Mouse (Mus musculus) hindbrain, embryonic 15.5 days (tissue): ENCODE measurements at regions not wholly inside any gene's neighbourhood (a gene's known extent, or its start where the extent isn't known, plus 50 kb on each side); places are given as distances from the start of the nearest gene placed in this dataset.
A peak's percentile ranks its signal among the peaks of the same experiment; 100 is the strongest.
"Not testable (repeated sequence)": the region's sequence is repeated elsewhere in the genome, so short reads cannot be mapped to it uniquely, and the experiment has no call there.

Source experiments
- ATAC-seq: fragments of 200-750 bp; cut with Nextera tagmentation; 2 replicates; pipeline ENCODE4 v1.8.0; 2017; ENCODE audit warnings: low read depth, moderate number of reproducible peaks, moderate TSS enrichment; ENCODE audit not compliant: low FRiP score
- H3K27ac ChIP-seq: fragments of 300-500 bp; sonication (generic); replicated peaks from 2 replicates; pipeline ENCODE4 v1.5.1; 2015; ENCODE audit warnings: mild to moderate bottlenecking, inconsistent platforms
- H3K27me3 ChIP-seq: fragments of 300-500 bp; sonication (generic); 2 replicates; pipeline ENCODE4 v1.6.1; 2015; ENCODE audit warnings: control low read depth, inconsistent platforms
- H3K36me3 ChIP-seq: fragments of 300-500 bp; sonication (generic); 2 replicates; pipeline ENCODE4 v1.6.1; 2015; ENCODE audit warnings: control low read depth, inconsistent platforms
- H3K4me1 ChIP-seq: fragments of 300-500 bp; sonication (generic); replicated peaks from 2 replicates; pipeline ENCODE4 v1.6.1; 2015; ENCODE audit warnings: control low read depth, inconsistent platforms
- H3K4me2 ChIP-seq: fragments of 300-500 bp; sonication (generic); 2 replicates; pipeline ENCODE4 v1.6.1; 2015; ENCODE audit warnings: moderate library complexity, mild to moderate bottlenecking, inconsistent platforms
- H3K4me3 ChIP-seq: fragments of 300-500 bp; sonication (generic); 2 replicates; pipeline ENCODE4 v1.5.1; 2015; ENCODE audit warnings: mild to moderate bottlenecking, inconsistent platforms
- H3K9ac ChIP-seq: fragments of 300-500 bp; sonication (generic); 2 replicates; pipeline ENCODE4 v1.6.1; 2015; ENCODE audit warnings: inconsistent platforms
- H3K9me3 ChIP-seq: fragments of 300-500 bp; sonication (generic); 2 replicates; pipeline ENCODE4 v1.6.1; 2016; ENCODE audit warnings: control low read depth, inconsistent platforms
- WGBS: fragments of 180-500 bp; shearing (Covaris S2); methylation state at CpG from one replicate; pipeline ENCODE4 v1.1.7; 2015; 5-methylcytosine and 5-hydroxymethylcytosine counted together

DNA sequence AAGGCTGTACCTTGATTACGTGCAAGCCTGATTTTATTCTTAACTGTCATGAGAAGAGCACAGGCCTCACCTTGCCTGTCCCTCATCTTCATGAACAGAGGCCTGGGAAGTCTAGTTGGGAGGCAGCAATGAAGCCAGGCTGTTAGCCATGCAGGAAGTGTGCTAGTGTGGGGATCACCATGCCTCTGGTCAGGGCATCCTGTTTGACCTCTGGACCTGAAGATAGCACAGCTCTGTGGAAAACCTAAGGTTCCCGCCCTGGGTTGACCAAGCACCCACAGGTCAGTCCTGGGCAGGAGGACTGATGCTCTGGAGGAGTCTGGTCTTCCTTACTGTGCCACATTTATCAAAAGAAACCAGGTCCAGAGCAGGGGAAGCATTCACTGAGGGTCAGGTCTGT, 157.6 kb downstream of the Gm906 start:
- Histone ChIP-seq H3K36me3 (no peaks in the 10 kb centered on the region), H3K27ac (no peak overlapping the region), H3K9me3 (no peaks in the 10 kb centered on the region), H3K9ac (no peak overlapping the region), H3K4me1 (no peaks in the 10 kb centered on the region), H3K27me3 (no peaks in the 10 kb centered on the region), H3K4me2 (no peak overlapping the region), H3K4me3 (no peak overlapping the region)
- no peak for ATAC-seq
- 86% methylated on average over 2 of the region's 2 CpGs for WGBS

DNA sequence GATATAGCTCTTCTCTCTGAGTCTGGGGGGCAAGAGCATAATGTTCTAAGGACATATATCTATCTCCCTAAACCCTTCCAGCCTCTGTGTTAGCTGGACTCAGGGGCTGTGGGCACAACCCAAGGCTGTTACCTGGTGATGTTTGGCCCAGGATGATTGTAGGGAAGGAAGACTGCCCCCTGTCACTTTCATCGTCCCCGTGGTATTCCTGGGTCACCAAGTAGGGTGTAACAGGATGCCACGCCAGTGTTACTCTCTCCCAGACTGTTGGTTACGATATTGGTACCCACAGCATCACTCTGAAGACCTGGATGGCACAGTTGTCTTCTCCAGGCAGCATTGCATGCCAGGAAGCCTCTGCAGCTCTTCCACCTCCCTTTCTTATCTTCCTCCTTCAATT, 185.3 kb downstream of the Gm906 start:
- no peak overlapping the region for H3K9ac ChIP-seq
- no peaks in the 10 kb centered on the region for H3K27me3 ChIP-seq
- no peak overlapping the region for H3K4me2 ChIP-seq
- H3K4me3 ChIP-seq: no peak overlapping the region
- WGBS: 82% methylated on average over 4 of the region's 4 CpGs
- no peaks in the 10 kb centered on the region for H3K36me3 ChIP-seq
- H3K27ac ChIP-seq: no peak overlapping the region
- H3K9me3 ChIP-seq: no peaks in the 10 kb centered on the region
- no peaks in the 10 kb centered on the region for H3K4me1 ChIP-seq
- ATAC-seq: no peak

DNA sequence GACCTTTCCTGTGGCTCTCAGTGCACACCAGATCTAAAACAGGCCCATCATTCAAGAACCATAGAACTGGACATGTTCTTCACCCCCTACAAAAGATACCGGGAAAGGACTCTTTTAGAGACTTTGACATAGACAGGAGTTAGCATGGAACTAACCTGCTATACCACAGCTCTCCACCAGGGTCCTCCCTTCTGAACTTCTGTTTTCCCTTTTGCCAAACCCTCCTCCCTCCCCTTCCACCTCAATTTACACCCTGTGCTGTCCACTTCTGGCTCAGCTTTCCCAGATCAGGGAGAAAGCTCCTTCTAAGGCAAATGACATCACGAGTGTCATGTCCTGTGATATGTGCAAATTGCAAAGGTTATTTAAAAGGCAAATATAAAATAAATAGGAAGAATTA, 185.7 kb downstream of the Gm906 start:
- not testable (repeated sequence) for H3K27me3 ChIP-seq, H3K4me1 ChIP-seq, H3K9ac ChIP-seq, ATAC-seq, H3K27ac ChIP-seq, H3K36me3 ChIP-seq, H3K9me3 ChIP-seq, H3K4me2 ChIP-seq, H3K4me3 ChIP-seq
- WGBS: 73% methylated on average over 2 of the region's 2 CpGs

DNA sequence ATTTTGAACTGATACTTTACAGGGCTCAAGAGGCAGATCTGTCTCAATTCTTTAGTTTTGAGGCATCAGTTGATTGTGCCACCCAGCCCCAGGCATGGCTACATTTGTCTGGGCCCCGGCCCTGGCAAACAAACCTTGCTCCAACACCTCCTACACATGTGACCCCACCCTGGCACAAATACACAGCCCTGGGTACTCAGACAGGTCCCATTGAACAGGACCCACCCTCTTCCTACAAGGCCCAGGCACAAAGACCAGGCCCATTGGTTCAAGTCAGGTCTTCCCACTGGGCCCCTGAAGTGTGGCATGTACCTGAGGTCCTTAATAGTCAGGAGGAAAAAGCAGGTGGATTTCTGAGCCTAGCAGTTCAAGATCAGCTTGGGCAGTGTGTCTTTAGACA, 190.4 kb downstream of the Gm906 start:
- not testable (repeated sequence) for H3K36me3 ChIP-seq, H3K4me2 ChIP-seq, H3K27me3 ChIP-seq, H3K27ac ChIP-seq, H3K9ac ChIP-seq, H3K9me3 ChIP-seq, H3K4me1 ChIP-seq, ATAC-seq, H3K4me3 ChIP-seq
- 80% methylated on average over 1 of the region's 1 CpGs for WGBS

DNA sequence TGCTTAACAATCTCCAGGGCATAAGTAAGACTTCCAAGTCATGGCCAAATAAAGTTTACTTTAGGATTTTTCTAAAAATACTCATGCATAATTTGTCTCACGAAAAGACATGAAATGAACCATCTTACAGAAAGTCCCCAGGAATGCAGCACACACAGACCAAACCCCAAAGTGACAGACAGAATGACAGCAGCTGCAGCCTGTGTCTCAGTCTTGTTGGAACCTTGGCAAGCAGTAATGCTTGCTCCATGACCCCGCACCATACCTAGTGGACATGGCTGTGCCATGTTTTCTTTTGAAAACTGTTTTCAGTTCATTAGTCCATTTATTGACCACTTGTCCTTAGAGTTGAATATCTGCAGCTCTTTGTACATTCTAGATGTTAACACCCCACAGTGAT, 191.1 kb downstream of the Gm906 start:
- not testable (repeated sequence) for H3K36me3 ChIP-seq, H3K27ac ChIP-seq, H3K9me3 ChIP-seq, H3K9ac ChIP-seq, ATAC-seq, H3K4me1 ChIP-seq, H3K4me2 ChIP-seq, H3K4me3 ChIP-seq, H3K27me3 ChIP-seq
- 88% methylated on average over 2 of the region's 2 CpGs for WGBS

DNA sequence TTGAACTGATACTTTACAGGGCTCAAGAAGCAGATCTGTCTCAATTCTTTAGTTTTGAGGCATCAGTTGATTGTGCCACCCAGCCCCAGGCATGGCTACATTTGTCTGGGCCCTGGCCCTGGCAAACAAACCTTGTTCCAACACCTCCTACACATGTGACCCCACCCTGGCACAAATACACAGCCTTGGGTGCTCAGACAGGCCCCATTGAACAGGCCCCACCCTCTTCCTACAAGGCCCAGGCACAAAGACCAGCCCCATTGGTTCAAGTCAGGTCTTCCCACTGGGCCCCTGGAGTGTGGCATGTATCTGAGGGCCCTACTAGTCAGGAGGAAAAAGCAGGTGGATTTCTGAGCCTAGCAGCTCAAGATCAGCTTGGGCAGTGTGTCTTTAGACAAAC, 198.4 kb downstream of the Gm906 start:
- H3K9me3 ChIP-seq, ATAC-seq, H3K4me1 ChIP-seq, H3K27ac ChIP-seq, H3K4me2 ChIP-seq, H3K27me3 ChIP-seq, H3K4me3 ChIP-seq, H3K36me3 ChIP-seq, H3K9ac ChIP-seq: not testable (repeated sequence)

DNA sequence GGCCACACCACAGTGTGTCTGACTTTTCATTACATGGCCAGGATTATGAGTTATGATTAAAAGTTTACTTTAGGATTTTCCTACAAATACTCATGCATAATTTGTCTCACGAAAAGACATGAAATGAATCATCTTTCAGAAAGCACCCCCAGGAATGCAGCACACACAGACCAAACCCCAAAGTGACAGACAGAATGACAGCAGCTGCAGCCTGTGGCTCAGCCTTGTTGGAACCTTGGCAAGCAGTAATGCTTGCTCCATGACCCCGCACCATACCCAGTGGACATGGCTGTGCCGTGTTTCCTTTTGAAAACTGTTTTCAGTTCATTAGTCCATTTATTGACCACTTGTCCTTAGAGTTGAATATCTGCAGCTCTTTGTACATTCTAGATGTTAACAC, 199.0 kb downstream of the Gm906 start:
- not testable (repeated sequence) for H3K4me2 ChIP-seq, H3K36me3 ChIP-seq, ATAC-seq, H3K9me3 ChIP-seq, H3K4me3 ChIP-seq, H3K9ac ChIP-seq, H3K27ac ChIP-seq, H3K4me1 ChIP-seq, H3K27me3 ChIP-seq
- 85% methylated on average over 3 of the region's 3 CpGs for WGBS

DNA sequence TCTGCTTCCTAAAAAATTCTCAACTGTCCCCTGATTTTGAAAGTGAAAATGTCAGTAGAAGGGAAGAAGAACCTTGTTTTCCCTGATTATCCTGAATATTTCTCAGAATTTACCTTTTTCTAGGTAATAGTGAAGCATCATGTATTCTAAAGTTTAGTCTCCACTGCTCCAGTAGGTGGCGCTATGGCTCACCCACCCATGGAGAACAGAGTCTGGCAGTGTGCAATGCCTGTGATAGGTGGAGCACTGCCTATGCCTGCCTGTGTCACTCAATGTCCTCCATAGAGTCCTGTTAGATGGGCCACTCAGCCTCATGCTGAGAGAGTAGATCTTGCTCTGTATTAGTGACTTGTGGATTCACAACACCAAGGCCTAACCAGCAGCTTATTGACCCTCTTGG, 218.4 kb downstream of the Gm906 start:
- Histone ChIP-seq H3K4me1 (no peaks in the 10 kb centered on the region), H3K27me3 (no peaks in the 10 kb centered on the region), H3K9ac (no peak overlapping the region), H3K4me2 (no peak overlapping the region), H3K36me3 (no peaks in the 10 kb centered on the region), H3K9me3 (no peaks in the 10 kb centered on the region), H3K27ac (no peak overlapping the region), H3K4me3 (no peak overlapping the region)
- 41% methylated on average over 1 of the region's 1 CpGs for WGBS
- no peak for ATAC-seq

DNA sequence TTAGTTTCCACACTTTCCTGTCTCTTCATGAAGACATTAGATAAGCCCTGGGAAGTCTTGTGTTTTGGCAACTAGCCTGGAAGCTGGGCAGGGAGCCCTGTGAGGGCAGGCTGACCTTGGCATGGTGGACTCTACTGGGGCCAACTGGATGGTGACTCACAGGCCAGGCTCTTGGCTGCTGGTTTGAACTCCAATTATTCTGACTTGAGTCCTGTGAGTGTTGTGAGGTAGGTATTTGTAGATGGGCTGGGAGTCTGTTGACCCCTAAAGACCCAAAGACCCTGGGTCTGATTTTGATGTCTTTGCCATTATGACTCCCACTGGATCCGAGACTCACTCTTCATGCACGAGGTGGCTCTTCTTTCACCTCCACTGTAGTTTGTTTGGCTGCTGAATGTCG, 208.9 kb upstream of the Gm30302 start:
- not testable (repeated sequence) for H3K9ac ChIP-seq, H3K4me1 ChIP-seq, H3K27me3 ChIP-seq, H3K27ac ChIP-seq, H3K9me3 ChIP-seq, H3K4me3 ChIP-seq, ATAC-seq, H3K36me3 ChIP-seq, H3K4me2 ChIP-seq
- 79% methylated on average over 3 of the region's 3 CpGs for WGBS

DNA sequence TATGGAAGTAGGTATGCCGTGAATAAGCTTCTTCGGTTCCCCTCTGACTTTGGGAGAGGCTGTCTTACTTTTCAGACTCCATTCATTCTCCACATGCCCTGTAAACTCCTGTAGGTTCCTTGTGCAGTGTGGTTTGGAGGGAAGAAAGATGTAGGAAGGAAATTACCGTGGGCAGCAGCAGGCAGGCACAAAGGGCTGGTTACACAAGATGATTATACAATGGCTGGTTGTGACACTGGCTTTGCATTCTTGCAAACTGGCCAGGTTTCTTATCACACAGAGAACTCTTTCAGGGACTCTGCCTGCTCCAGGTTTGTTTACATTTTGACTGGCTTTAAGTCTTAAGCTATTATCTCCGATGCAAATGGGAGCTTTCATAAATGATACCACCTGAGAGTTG, 167.3 kb upstream of the Gm30302 start:
- not testable (repeated sequence) for H3K4me3 ChIP-seq, H3K36me3 ChIP-seq, H3K27ac ChIP-seq, H3K9me3 ChIP-seq, ATAC-seq, H3K4me1 ChIP-seq, H3K4me2 ChIP-seq, H3K9ac ChIP-seq, H3K27me3 ChIP-seq
- 84% methylated on average over 4 of the region's 4 CpGs for WGBS

DNA sequence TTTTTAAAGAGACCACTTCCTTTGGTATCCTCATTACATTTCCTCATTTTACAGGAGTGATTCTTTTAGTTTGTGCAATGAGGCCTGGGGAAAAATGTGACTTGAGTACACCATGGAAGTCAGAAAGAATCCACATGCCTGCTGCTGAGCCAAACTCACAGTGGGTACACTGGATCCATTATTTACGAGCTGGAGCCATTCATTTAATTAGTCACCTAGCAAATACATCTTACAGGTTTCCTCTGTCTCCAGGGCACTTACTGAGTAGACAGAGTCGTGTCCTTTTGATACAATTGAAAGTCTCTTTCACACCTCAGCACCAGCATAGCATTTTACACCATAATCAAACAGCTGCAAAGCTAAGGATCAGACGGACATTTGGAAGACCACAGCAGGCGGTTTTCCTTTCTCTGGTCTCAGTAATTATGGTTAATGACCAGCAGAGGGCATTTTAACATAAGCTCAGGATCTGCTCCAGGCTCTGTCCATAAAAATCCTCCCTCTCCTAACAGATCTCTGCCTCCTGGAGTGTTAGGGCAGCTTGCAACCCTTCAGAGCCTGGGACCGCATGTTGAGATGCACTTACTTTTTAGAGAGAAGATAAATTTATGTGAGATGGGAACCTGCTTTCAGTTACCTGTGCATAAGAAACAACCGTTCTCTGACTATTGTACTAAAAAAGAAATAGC, 159.3 kb upstream of the Gm30302 start:
- 21% methylated on average over 5 of the region's 6 CpGs for WGBS
- H3K9ac ChIP-seq: not testable (repeated sequence)

DNA sequence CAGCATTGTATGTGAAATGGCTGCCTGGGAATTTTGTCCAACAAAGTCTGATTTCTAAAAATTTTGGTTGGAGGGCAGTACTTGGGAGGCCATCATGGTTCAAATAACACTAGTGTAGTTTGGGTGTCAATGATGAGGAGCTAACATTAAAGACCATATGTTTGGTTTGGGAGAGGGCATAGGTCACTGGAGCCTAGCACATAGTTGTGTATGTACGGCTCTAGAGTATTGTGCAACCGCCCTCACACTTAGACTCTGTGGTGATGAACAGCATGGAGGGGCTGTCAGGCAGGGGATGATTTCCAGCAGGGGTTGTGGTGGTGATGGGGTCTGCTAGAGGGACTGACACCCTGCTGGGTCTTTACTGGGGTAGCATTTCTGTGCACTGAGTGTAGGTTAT, 117.0 kb upstream of the Gm30302 start:
- WGBS: 98% methylated on average over 2 of the region's 2 CpGs
- H3K4me3 ChIP-seq: no peak overlapping the region
- no peak overlapping the region for H3K4me2 ChIP-seq
- H3K9ac ChIP-seq: no peak overlapping the region
- no peak overlapping the region for H3K27ac ChIP-seq
- no peak for ATAC-seq
- no peaks in the 10 kb centered on the region for H3K27me3 ChIP-seq
- H3K4me1 ChIP-seq: no peaks in the 10 kb centered on the region
- H3K9me3 ChIP-seq: no peaks in the 10 kb centered on the region
- no peaks in the 10 kb centered on the region for H3K36me3 ChIP-seq

More for the DNA sequence above, 159.3 kb upstream of the Gm30302 start:
- not testable (repeated sequence) for H3K4me2 ChIP-seq, H3K27me3 ChIP-seq, H3K4me3 ChIP-seq, H3K4me1 ChIP-seq, H3K27ac ChIP-seq, H3K36me3 ChIP-seq, H3K9me3 ChIP-seq
- peak; percentile 68 for ATAC-seq
